Mouse (Mus musculus) embryo, embryonic 11 days (tissue): Measurements from ENCODE around the gene Atg5.

Experiments
- DNase-seq: peaks from one replicate; pipeline ENCODE4 v3.0.0-alpha.2; 2015

Atg5 gene

GRCm38 (mm10) chr10:44392855-44393254, 124.7 kb downstream of the Atg5 start:
- no peak for DNase-seq

GRCm38 (mm10) chr10:44400119-44400518, 132.0 kb downstream of the Atg5 start:
- DNase-seq, result no peak

- no peak for DNase-seq
These were observed 132.4 kb downstream of the Atg5 start for GRCm38 (mm10) chr10:44400602-44401001.

- DNase-seq, result no peak
These were observed 133.4 kb downstream of the Atg5 start for GRCm38 (mm10) chr10:44401600-44401999.

DNA sequence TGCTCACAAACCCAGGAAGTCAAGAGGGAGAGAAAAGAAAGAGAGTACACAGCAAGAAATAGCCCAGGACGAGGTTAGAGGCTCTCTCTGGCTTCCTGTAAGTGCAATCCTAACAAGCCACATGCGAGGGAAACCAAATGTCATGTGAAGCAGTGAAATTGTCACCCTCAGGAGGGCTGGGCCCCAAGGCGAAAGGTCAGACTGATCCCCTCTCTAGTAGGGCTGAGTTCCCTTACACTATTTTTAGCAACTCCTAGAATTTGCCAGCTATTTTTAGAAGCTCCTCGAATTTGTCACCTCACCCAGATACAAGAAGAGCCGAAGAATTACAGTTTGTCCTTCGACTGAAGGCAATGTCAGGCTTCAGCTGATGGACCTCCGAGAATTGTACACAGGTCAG, 135.3 kb downstream of the Atg5 start:
- DNase-seq, result no peak

GRCm38 (mm10) chr10:44409054-44409453, 140.9 kb downstream of the Atg5 start:
- DNase-seq, result peak; percentile 20

- no peak for DNase-seq
These were observed 141.8 kb downstream of the Atg5 start for GRCm38 (mm10) chr10:44409958-44410357.
